Mouse (Mus musculus) urinary bladder, adult 2 months (tissue): ENCODE measurements at regions not wholly inside any gene's neighbourhood (a gene's known extent, or its start where the extent isn't known, plus 50 kb on each side); places are given as distances from the start of the nearest gene placed in this dataset.
A peak's percentile ranks its signal among the peaks of the same experiment; 100 is the strongest.

Experiments used
- DNase-seq: peaks from one replicate; pipeline ENCODE4 v3.0.0; 2022; ENCODE audit warnings: low spot score

- DNase-seq: no peak
Observed at GRCm38 (mm10) chr15:10838584-10839288, 113.4 kb upstream of the C1qtnf3 start.

GRCm38 (mm10) chr15:10840621-10841034 lies 111.5 kb upstream of the C1qtnf3 start:
- no peak for DNase-seq

- DNase-seq: no peak
Observed at GRCm38 (mm10) chr15:10843060-10843695, 109.0 kb upstream of the C1qtnf3 start.

- no peak for DNase-seq
Observed at GRCm38 (mm10) chr15:10846722-10847121, 105.4 kb upstream of the C1qtnf3 start.

- DNase-seq: no peak
Observed at GRCm38 (mm10) chr15:10864004-10864775, 87.9 kb upstream of the C1qtnf3 start.

GRCm38 (mm10) chr15:10865109-10865508 lies 87.0 kb upstream of the C1qtnf3 start:
- DNase-seq: no peak

- DNase-seq: no peak
Observed at GRCm38 (mm10) chr15:10866794-10867193, 85.3 kb upstream of the C1qtnf3 start.

GRCm38 (mm10) chr15:10868115-10868514 lies 84.0 kb upstream of the C1qtnf3 start:
- DNase-seq: no peak

- no peak for DNase-seq
Observed at GRCm38 (mm10) chr15:10868716-10869585, 83.2 kb upstream of the C1qtnf3 start.

GRCm38 (mm10) chr15:10869879-10870278 lies 82.3 kb upstream of the C1qtnf3 start:
- no peak for DNase-seq

- DNase-seq: no peak
Observed at GRCm38 (mm10) chr15:10872322-10872967, 79.7 kb upstream of the C1qtnf3 start.

- DNase-seq: no peak
Observed at GRCm38 (mm10) chr15:10876328-10876727, 75.8 kb upstream of the C1qtnf3 start.

- DNase-seq: no peak
Observed at GRCm38 (mm10) chr15:10881726-10882125, 70.4 kb upstream of the C1qtnf3 start.

GRCm38 (mm10) chr15:10887990-10888389 lies 64.1 kb upstream of the C1qtnf3 start:
- DNase-seq: no peak

GRCm38 (mm10) chr15:10890220-10890921 lies 61.8 kb upstream of the C1qtnf3 start:
- DNase-seq: peak; percentile 48

- no peak for DNase-seq
Observed at GRCm38 (mm10) chr15:10898309-10898708, 53.8 kb upstream of the C1qtnf3 start.

GRCm38 (mm10) chr15:10898715-10899486 lies 53.2 kb upstream of the C1qtnf3 start:
- no peak for DNase-seq

GRCm38 (mm10) chr15:10899904-10900303 lies 52.2 kb upstream of the C1qtnf3 start:
- DNase-seq: no peak

- no peak for DNase-seq
Observed at GRCm38 (mm10) chr15:10901075-10901474, 51.1 kb upstream of the C1qtnf3 start.

GRCm38 (mm10) chr15:10901745-10902262 lies 50.3 kb upstream of the C1qtnf3 start:
- no peak for DNase-seq
